Mouse (Mus musculus): ENCODE measurements around the gene Tmem229b.

DNA sequence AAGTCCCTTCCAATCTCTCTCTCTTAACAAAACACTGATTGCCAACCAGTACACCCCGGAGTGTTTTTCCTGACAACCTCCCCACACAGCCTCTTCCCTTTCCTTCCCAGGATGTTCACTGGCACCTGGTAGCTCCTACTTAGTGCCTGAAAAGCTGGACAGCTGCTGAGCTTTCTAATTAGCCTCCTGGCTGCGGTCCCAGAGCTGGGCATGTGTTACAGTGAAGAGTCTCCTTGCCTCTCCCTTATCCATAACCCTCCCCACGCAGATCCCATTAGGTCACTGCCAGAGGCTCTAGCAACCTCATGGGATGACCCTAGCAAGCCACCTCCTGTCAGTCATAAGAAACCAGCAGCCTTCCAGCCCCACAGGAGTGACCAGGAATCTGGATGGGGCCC lies 23.4 kb downstream of the Tmem229b start:
- no peak for TF ChIP-seq USF1 (IDR thresholded peaks at IDR 0.05; ENCODE audit: low read depth)
- no peak for TF ChIP-seq POLR2A (IDR thresholded peaks at IDR 0.05; ENCODE audit: insufficient read length, low read depth)
- TF ChIP-seq MYOG (IDR thresholded peaks at IDR 0.05; ENCODE audit: control insufficient read depth in 1 of 3, insufficient read depth in 1 of 3, insufficient read length in 2 of 3, low read depth in 2 of 3) = peak in 2 of 3 experiments; percentile 80 to 85
- TF ChIP-seq POLR2AphosphoS2 (IDR thresholded peaks at IDR 0.05; ENCODE audit: insufficient read length, low read depth) = no peak
- TF ChIP-seq SRF (IDR thresholded peaks at IDR 0.05; ENCODE audit: control insufficient read depth, insufficient read length, low read depth) = no peak
- TF ChIP-seq MYOD1 (IDR thresholded peaks at IDR 0.05; ENCODE audit: control insufficient read depth in 1 of 3, insufficient read length in 2 of 3, low read depth in 2 of 3) = peak; percentile 55 to 85 (median 82)
- TF ChIP-seq MAX (IDR thresholded peaks at IDR 0.05; ENCODE audit: low read depth) = no peak
- TF ChIP-seq CEBPB (IDR thresholded peaks at IDR 0.05; ENCODE audit: insufficient read depth, poor library complexity, severe bottlenecking) = no peak
- peak; percentile 17 for TF ChIP-seq TCF3 (IDR thresholded peaks at IDR 0.05; ENCODE audit: insufficient read length, low read depth)
- TF ChIP-seq TCF12 (IDR thresholded peaks at IDR 0.05; ENCODE audit: insufficient read depth, poor library complexity, severe bottlenecking) = peak; percentile 62
